Mouse (Mus musculus) small intestine, adult 2 months (tissue): Measurements from ENCODE around the gene Olfr1086.

Source experiments
- CTCF ChIP-seq: fragments of 200-500 bp; IDR thresholded peaks from 2 replicates; pipeline ENCODE4 v1.5.1; 2012; ENCODE audit warnings: low read depth, mild to moderate bottlenecking, control low read depth, inconsistent platforms, low read length, moderate library complexity, mixed read lengths; ENCODE audit not compliant: insufficient replicate concordance, insufficient read length; ENCODE audit errors: extremely low read depth
- POLR2A ChIP-seq: fragments of 200-500 bp; IDR thresholded peaks from 2 replicates; pipeline ENCODE4 v1.6.1; 2012; ENCODE audit warnings: low read depth, mild to moderate bottlenecking, control low read depth, inconsistent platforms, low read length, moderate library complexity

DNA sequence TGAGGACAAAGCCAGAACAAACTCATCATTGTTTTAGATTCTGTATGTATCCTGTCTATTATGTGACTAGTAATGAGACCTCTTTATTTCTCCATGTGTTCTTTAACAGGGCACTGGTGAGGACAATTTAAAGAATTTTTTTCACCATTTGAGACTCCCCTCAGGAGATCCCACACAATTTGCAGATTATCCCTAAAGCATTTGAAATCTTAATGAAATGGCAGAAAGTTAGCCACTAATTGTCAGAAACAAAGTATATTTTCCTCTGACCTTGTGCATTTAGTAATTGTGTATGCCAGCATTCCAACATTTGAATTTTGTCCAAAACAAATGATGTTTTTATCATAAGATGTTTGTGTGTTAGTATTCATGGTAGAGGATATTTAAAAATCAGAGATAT lies 18.4 kb upstream of the Olfr1086 start, which contains the start of gene Olfr1087:
- TF ChIP-seq POLR2A (no peak), CTCF (no peak)
